Mouse (Mus musculus) inflammation-experienced regulatory T-cells, adult 16 weeks (primary cell): ENCODE results near the gene Agl. TPM values are rescaled to one million over a fixed set of nuclear protein-coding genes. Genes with fewer than 3 reads are reported as not detected.

Source experiments
- polyA plus RNA-seq: library from polyadenylated mRNA; unstranded; fragments of 100-300 nt; shearing (Covaris generic); gene quantifications from one replicate; pipeline ENCODE4 v1.2.1, GENCODE M21; 2017

Agl gene
- 6.3 TPM for polyA plus RNA-seq

DNA sequence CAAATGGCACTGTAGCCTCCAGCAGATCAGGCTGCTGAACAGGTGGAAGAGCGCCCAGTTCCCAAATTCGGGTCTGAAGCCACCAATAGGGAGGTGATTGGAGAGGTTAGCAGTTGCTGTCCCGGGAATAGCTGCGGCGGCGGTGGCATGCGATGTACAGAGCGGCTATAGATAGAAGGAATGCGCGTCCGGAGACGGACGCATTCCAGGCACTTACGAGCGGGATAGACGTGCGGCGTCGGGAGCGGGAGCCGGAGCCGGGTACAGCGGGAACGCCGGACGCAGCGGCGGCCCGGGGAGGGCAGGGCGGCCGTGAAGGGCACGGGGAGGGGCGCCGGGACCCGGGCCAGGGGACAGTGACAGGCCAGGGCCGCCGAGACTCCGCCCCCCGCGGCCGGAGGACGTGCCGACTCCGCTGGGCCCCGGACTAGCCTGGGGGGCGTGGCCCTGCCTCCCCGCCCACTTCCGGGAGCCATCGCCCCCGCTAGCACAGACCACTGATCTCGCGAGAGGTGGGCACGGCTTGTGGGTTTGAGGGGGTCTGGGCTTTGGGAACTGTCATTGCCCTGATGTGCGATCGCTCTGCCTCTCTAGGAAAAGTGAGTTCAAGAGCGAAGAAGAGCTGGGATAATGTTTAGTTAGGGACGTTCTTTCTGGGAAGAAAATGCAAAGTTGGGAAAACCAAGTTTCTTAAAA, at the start of gene Agl:
Gene Agl, minus strand, starts transcription at position 356 of the 696 bp plus-strand sequence.

DNA sequence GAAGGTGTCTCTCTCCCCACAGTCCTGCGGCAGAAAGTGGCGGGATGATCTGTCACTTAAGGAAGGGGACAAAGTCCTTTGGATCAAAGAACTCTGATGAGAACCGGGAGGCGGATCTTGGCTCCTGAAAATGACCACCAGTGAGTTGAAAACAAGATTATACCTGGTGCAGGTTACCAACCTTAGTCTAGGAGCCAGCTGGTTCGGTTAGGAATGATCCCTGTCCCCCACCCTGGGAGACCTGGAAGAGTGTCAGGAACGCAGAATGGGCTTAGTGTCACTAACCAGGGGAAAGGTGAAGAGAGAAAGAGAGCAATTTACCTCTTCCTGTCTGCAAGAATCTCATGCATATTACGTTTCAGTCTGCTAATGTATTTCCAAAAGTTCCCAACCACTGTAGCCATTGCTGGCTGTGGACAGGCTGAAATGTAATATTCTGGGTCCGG, 95.5 kb downstream of the Agl start, which contains the start of gene Slc35a3:
Gene Slc35a3, minus strand, starts transcription at position 396 of the 446 bp plus-strand sequence.

Other genes with a start within 250 kb of the Agl start
- 0.59 TPM for gene Lrrc39, start 245.2 kb downstream of the Agl start, polyA plus RNA-seq
- 7.9 TPM for gene Sass6, start 213.2 kb downstream of the Agl start, polyA plus RNA-seq
- 48.1 TPM for gene Trmt13, start 193.6 kb downstream of the Agl start, polyA plus RNA-seq
- gene Mfsd14a, start 145.5 kb downstream of the Agl start, polyA plus RNA-seq: 92.8 TPM
- gene Gm43191, start 126.9 kb downstream of the Agl start, polyA plus RNA-seq: not detected
- gene Slc35a3, start 95.3 kb downstream of the Agl start, polyA plus RNA-seq: 7.2 TPM
- gene Frrs1, start 51.3 kb upstream of the Agl start, polyA plus RNA-seq: 25.3 TPM
- gene 4930455H04Rik, start 160.1 kb upstream of the Agl start, polyA plus RNA-seq: not detected
- gene Palmd, start 160.8 kb upstream of the Agl start, polyA plus RNA-seq: not detected